Mouse (Mus musculus): ENCODE results near the gene Pom121.
A peak's percentile ranks its signal among the peaks of the same experiment; 100 is the strongest.

DNA sequence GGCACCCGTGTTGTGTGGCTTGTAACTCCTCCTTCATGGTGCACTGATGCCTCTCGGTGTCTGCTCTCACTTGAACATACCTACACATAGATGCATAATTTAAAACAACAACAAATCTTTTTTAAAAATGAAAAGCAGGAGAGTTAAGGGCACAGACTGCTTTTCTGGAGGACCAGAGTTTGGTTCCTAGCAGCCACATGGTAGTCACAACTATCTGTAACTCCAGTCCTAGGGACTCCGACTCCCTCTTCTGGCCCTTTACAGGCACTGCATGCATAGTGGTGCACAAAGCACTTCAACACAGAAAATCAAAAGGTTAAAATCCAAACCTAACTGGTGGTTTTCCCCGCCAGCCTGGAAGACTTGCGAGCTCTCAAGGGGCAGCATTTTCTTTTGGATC lies 20.7 kb downstream of the Pom121 start:
- TF ChIP-seq POLR2A (IDR thresholded peaks at IDR 0.05; ENCODE audit: low read depth, low read length), result no peak
- TF ChIP-seq CTCF (conservative IDR thresholded peaks at IDR 0.05; ENCODE audit: insufficient read depth, insufficient read length, low read depth, low read length), result 0 out of 2 replicates have a peak, but pooled peaks have one; percentile 17

Measured in kidney, adult 2 months (tissue).